Mouse (Mus musculus) CD4-positive, CD25-positive, alpha-beta regulatory T cell, adult 4 months (primary cell): ENCODE results near the gene Agt. TPM values are rescaled to one million over a fixed set of nuclear protein-coding genes. Genes with fewer than 3 reads are reported as not detected.

ENCODE experiments used
- polyA plus RNA-seq, 2 experiments: library from polyadenylated mRNA; unstranded; fragments of 100-300 nt; shearing (Covaris generic); gene quantifications; one replicate each; pipeline ENCODE4 v1.2.1; 2017

Gene Agt
- polyA plus RNA-seq, 2 experiments from 2014 or later: not detected

Other genes with a start within 250 kb of the Agt start
- gene Pgbd5, start 130.0 kb downstream of the Agt start, polyA plus RNA-seq: not detected
- gene Cog2, start 48.9 kb downstream of the Agt start, polyA plus RNA-seq: 10 to 100 TPM; 49.6 to 62.7 TPM
- not detected for gene Capn9, start 6.4 kb upstream of the Agt start, polyA plus RNA-seq
- gene 2310022B05Rik, start 93.7 kb upstream of the Agt start, polyA plus RNA-seq: under 1 TPM; 0.70 to 0.94 TPM
- gene Ttc13, start 152.3 kb upstream of the Agt start, polyA plus RNA-seq: 10 to 100 TPM; 32.1 to 32.6 TPM
- 10 to 100 TPM; 13.1 to 18.7 TPM for gene Arv1, start 152.4 kb upstream of the Agt start, polyA plus RNA-seq
- under 1 TPM; 0.73 to 0.80 TPM for gene Fam89a, start 182.1 kb upstream of the Agt start, polyA plus RNA-seq
- gene Trim67, start 223.4 kb upstream of the Agt start, polyA plus RNA-seq: not detected